Mouse (Mus musculus) bone marrow, adult 2 months (tissue): ENCODE measurements around the gene Kri1. TPM values are rescaled to one million over a fixed set of nuclear protein-coding genes. Genes with fewer than 3 reads are reported as not detected.
A peak's percentile ranks its signal among the peaks of the same experiment; 100 is the strongest.

Experiments
- H3K27ac ChIP-seq: fragments of 200-500 bp; 2 replicates; pipeline ENCODE4 v1.5.1; 2012; ENCODE audit warnings: low read depth, mild to moderate bottlenecking, control low read depth, inconsistent platforms, low read length; ENCODE audit not compliant: control insufficient read depth, poor library complexity, insufficient read depth
- H3K4me1 ChIP-seq: fragments of 200-500 bp; 2 replicates; pipeline ENCODE4 v1.6.1; 2011; ENCODE audit warnings: low read length; ENCODE audit not compliant: control insufficient read depth, insufficient read depth
- H3K4me3 ChIP-seq: fragments of 200-500 bp; replicated peaks from 2 replicates; pipeline ENCODE3; 2011; ENCODE audit warnings: mild to moderate bottlenecking, low read depth, low read length, control low read depth; ENCODE audit not compliant: control insufficient read depth
- CTCF ChIP-seq: fragments of 200-500 bp; IDR thresholded peaks from 2 replicates; pipeline ENCODE4 v1.5.1; 2011; ENCODE audit warnings: low read length, control low read depth; ENCODE audit not compliant: control insufficient read depth, insufficient read depth
- POLR2A ChIP-seq: fragments of 200-500 bp; IDR thresholded peaks from 2 replicates; pipeline ENCODE4 v1.6.1; 2011; ENCODE audit warnings: low read depth, mild to moderate bottlenecking, control low read depth, low read length, borderline replicate concordance; ENCODE audit not compliant: control insufficient read depth
- WGBS: fragments of 180-500 bp; shearing (Covaris S2); methylation state at CpG from one replicate; pipeline ENCODE4 v1.1.7; 2018; 5-methylcytosine and 5-hydroxymethylcytosine counted together
- polyA plus RNA-seq: library from polyadenylated mRNA; stranded (reverse); fragments of >200 nt; gene quantifications from 2 replicates; pipeline ENCODE4 v1.2.4, GENCODE M21; 2011; ENCODE audit warnings: low replicate concordance; ENCODE audit not compliant: missing spikeins, insufficient read depth, insufficient read length

Gene Kri1
- polyA plus RNA-seq, 1 experiment, result 105 TPM

DNA sequence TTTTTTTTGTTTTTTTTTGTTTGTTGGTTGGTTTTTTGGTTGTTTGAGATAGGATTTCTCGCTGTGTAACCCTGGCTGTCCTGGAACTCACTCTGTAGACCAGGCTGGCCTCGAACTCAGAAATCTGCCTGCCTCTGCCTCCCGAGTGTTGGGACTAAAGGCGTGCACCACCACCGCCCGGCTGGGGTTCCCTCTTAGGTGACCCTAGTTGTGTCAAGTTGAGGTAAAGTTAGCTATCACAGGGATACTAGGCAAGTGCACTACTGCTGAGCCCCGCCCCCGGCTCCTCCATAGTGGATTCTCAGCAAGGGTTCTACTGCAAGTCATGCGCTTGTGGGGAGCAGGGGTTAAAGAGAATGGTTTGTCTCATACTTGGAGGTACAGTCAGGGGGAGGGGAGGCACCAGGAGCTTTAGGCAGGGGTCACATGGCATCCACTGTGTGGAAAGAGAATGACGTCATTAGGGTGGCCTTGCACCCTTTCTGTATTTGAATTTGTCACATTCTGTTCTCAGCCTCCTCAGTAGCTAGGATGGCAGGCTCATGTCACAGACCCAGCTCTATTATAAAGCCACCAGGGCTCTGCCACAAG is 42.0 kb upstream of the Kri1 start:
- Histone ChIP-seq H3K4me1 (peaks cover 17% of the 10 kb centered on the region), H3K4me3 (no peak overlapping the region), H3K27ac (peak overlapping the region; percentile 8)
- TF ChIP-seq CTCF (no peak), POLR2A (no peak)
- WGBS, result 82% methylated on average over 10 of the region's 10 CpGs

DNA sequence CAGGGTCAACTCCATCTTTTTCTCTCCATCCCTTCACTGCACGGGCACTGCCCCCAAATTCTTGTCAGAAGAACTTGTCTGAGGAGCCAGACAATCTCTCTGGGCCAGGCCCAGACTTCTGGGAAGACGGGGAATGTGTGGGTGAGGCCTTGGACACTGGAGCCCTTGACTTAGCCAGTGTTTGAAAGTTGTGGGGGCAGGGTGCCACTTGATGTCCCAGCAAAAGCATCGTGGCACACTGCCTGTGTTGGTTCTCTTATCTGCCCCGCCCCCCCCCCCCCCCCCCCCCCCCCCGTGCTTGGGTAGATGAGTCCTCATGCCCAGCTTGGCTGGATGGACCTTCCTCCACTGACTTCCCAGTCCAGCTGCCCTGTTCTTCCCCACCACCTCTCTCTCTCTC is 41.3 kb upstream of the Kri1 start:
- peaks cover 19% of the 10 kb centered on the region for H3K4me1 ChIP-seq
- TF ChIP-seq CTCF, result no peak
- no peak for TF ChIP-seq POLR2A
- WGBS, result 41% methylated on average over 4 of the region's 5 CpGs
- H3K27ac ChIP-seq, result peak overlapping the region; percentile 75
- H3K4me3 ChIP-seq, result no peak overlapping the region

DNA sequence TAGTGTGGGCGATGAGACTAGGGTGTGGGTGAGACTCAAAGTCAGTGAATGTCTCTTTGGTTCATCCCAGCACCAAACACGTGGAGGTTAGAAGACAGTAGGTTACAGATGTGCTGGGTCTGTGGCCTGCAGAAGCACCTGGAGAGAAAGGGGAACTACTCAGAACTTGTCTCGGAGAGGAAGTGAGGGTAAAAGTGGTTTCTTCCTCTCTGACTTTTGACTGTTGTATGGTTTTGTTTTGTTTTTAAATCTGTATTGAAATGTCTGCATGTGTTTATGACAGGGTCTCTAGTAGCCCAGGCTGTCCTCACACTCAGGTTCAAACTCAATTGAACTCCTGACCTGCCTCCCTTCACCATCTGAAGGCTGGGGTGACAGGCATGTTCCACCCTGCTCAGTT is 40.3 kb upstream of the Kri1 start:
- WGBS, result 8% methylated on average over 3 of the region's 3 CpGs
- TF ChIP-seq CTCF, result no peak
- no peak for TF ChIP-seq POLR2A
- H3K4me1 ChIP-seq, result peaks cover 20% of the 10 kb centered on the region
- peak overlapping the region; percentile 83 for H3K27ac ChIP-seq
- H3K4me3 ChIP-seq, result peak overlapping the region; percentile 17

GRCm38 (mm10) chr9:21327569-21327968 is 39.8 kb upstream of the Kri1 start:
- 4% methylated on average over 3 of the region's 3 CpGs for WGBS
- Histone ChIP-seq H3K27ac (peak overlapping the region; percentile 75), H3K4me3 (no peak overlapping the region), H3K4me1 (peaks cover 19% of the 10 kb centered on the region)
- TF ChIP-seq CTCF (no peak), POLR2A (no peak)

DNA sequence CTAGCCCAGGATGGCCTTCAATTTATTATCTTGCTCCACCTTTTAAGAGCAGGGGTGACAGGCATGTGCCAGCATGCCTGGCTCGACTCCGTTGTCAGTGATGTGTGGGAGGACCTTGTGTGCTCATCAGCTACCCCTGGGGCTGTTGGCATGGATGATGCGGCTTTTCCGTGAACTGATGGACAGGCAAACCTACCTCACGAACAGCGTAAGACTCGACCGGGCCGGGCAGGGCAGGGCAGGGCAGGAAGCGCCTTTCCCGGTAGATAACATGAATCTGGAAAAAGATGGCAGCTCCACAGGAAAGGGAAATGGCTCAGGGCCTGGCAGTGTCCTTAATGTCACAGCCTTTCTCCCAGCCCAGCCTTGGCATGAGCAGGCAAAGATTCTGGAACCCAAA is 36.5 kb upstream of the Kri1 start:
- 69% methylated on average over 11 of the region's 11 CpGs for WGBS
- TF ChIP-seq CTCF (no peak), POLR2A (no peak)
- peaks cover 18% of the 10 kb centered on the region for H3K4me1 ChIP-seq
- H3K4me3 ChIP-seq, result no peak overlapping the region
- H3K27ac ChIP-seq, result no peak overlapping the region

- peaks cover 16% of the 10 kb centered on the region for H3K4me1 ChIP-seq
- H3K4me3 ChIP-seq, result peak overlapping the region; percentile 97
- 65% methylated on average over 8 of the region's 8 CpGs for WGBS
- H3K27ac ChIP-seq, result peak overlapping the region; percentile 38; the same call in 1 of the 2 replicates
Observed at GRCm38 (mm10) chr9:21322917-21323297, 35.1 kb upstream of the Kri1 start.

GRCm38 (mm10) chr9:21322211-21322916 is 34.6 kb upstream of the Kri1 start:
- Histone ChIP-seq H3K27ac (peak overlapping the region; percentile 85), H3K4me1 (peaks cover 13% of the 10 kb centered on the region), H3K4me3 (peak overlapping the region; percentile 97)
- 33% methylated on average over 19 of the region's 19 CpGs for WGBS
- TF ChIP-seq CTCF (no peak), POLR2A (no peak)

DNA sequence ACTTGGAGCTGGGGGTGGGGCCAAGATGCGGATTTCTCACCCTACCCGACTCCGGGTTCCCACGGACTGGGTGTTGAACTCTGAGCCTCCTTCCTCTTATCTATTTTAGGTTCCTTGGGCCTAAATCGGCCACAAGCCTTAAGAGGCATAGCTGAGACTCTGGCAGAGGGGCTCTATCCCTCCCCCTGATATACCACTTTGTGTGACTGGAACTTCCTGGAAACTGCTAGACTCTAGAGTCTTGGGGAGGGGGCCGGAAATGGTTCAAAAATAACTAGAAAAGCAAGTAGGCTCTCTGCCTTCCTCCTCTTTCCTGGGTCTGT is 33.7 kb upstream of the Kri1 start:
- 0% methylated on average over 6 of the region's 6 CpGs for WGBS
- Histone ChIP-seq H3K4me1 (peaks cover 14% of the 10 kb centered on the region; the same call in 1 of the 2 replicates), H3K27ac (peak overlapping the region; percentile 85), H3K4me3 (peak overlapping the region; percentile 97)
- TF ChIP-seq CTCF (no peak), POLR2A (no peak)
